Mouse (Mus musculus) hindbrain, embryonic 16.5 days (tissue): Measurements from ENCODE around the gene Srsf9. TPM values are rescaled to one million over a fixed set of nuclear protein-coding genes. Genes with fewer than 3 reads are reported as not detected.

Source experiments
- ATAC-seq: fragments of 200-750 bp; cut with Nextera tagmentation; 2 replicates; pipeline ENCODE4 v1.8.0; 2017; ENCODE audit warnings: moderate TSS enrichment, moderate library complexity
- H3K27ac ChIP-seq: fragments of 300-500 bp; sonication (generic); 2 replicates; pipeline ENCODE4 v1.5.1; 2014; ENCODE audit warnings: low read depth, mild to moderate bottlenecking, control low read depth, low read length, moderate library complexity
- H3K27me3 ChIP-seq: fragments of 300-500 bp; sonication (generic); replicated peaks from 2 replicates; pipeline ENCODE4 v1.6.1; 2014; ENCODE audit warnings: low read length; ENCODE audit not compliant: control insufficient read depth, insufficient read depth
- H3K36me3 ChIP-seq: fragments of 300-500 bp; sonication (generic); 2 replicates; pipeline ENCODE4 v1.6.1; 2014; ENCODE audit warnings: mild to moderate bottlenecking, low read length, moderate library complexity, mixed read lengths; ENCODE audit not compliant: control insufficient read depth, insufficient read depth
- H3K4me1 ChIP-seq: fragments of 300-500 bp; sonication (generic); 2 replicates; pipeline ENCODE4 v1.6.1; 2014; ENCODE audit warnings: low read depth, low read length; ENCODE audit not compliant: control insufficient read depth, insufficient read depth
- H3K4me2 ChIP-seq: fragments of 300-500 bp; sonication (generic); 2 replicates; pipeline ENCODE4 v1.6.1; 2014; ENCODE audit warnings: mild to moderate bottlenecking, low read length, control low read depth, moderate library complexity
- H3K4me3 ChIP-seq: fragments of 300-500 bp; sonication (generic); 2 replicates; pipeline ENCODE4 v1.5.1; 2014; ENCODE audit warnings: mild to moderate bottlenecking, low read length, control low read depth, moderate library complexity
- H3K9ac ChIP-seq: fragments of 300-500 bp; sonication (generic); 2 replicates; pipeline ENCODE4 v1.6.1; 2014; ENCODE audit warnings: low read depth, mild to moderate bottlenecking, control low read depth, low read length, moderate library complexity
- H3K9me3 ChIP-seq: fragments of 300-500 bp; sonication (generic); 2 replicates; pipeline ENCODE4 v1.6.1; 2014; ENCODE audit warnings: mild to moderate bottlenecking, low read length, moderate library complexity; ENCODE audit not compliant: control insufficient read depth
- WGBS: fragments of 180-500 bp; shearing (Covaris S2); extraction: QIAGEN DNeasy Blood & Tissue Kit; methylation state at CpG from one replicate; pipeline ENCODE4 v1.1.7; 2014; 5-methylcytosine and 5-hydroxymethylcytosine counted together
- polyA plus RNA-seq: library from polyadenylated mRNA; unstranded; fragments of >200 nt; fragmentation: Nextera tagmentation; extraction: Ambion mirVana; gene quantifications from 2 replicates; pipeline ENCODE4 v1.2.1, GENCODE M21; 2015

Gene Srsf9
- polyA plus RNA-seq, 1 experiment from 2014 or later = 105 TPM

GRCm38 (mm10) chr5:115341314-115342165 lies 14.6 kb downstream of the Srsf9 start:
- H3K4me3 ChIP-seq = peak overlapping the region; percentile 70
- no peaks in the 10 kb centered on the region for H3K27me3 ChIP-seq
- peak overlapping the region; percentile 76 for H3K9ac ChIP-seq
- peak; percentile 67 for ATAC-seq
- H3K36me3 ChIP-seq = peaks cover 28% of the 10 kb centered on the region
- H3K4me1 ChIP-seq = peaks cover 19% of the 10 kb centered on the region
- H3K9me3 ChIP-seq = no peaks in the 10 kb centered on the region
- H3K4me2 ChIP-seq = peak overlapping the region; percentile 60
- H3K27ac ChIP-seq = peak overlapping the region; percentile 87
- WGBS = 12% methylated on average over 35 of the region's 36 CpGs

GRCm38 (mm10) chr5:115347564-115347963 lies 20.6 kb downstream of the Srsf9 start:
- peaks cover 18% of the 10 kb centered on the region for H3K4me1 ChIP-seq
- no peak overlapping the region for H3K27ac ChIP-seq
- H3K4me2 ChIP-seq = peak overlapping the region; percentile 78
- H3K9me3 ChIP-seq = no peaks in the 10 kb centered on the region
- peak overlapping the region; percentile 80 for H3K4me3 ChIP-seq
- H3K36me3 ChIP-seq = peaks cover 27% of the 10 kb centered on the region
- H3K9ac ChIP-seq = peak overlapping the region; percentile 23
- 6% methylated on average over 5 of the region's 5 CpGs for WGBS
- ATAC-seq = 0 out of 2 replicates have a peak, but pooled peaks have one; percentile 25
- no peaks in the 10 kb centered on the region for H3K27me3 ChIP-seq

GRCm38 (mm10) chr5:115348546-115349224 lies 21.7 kb downstream of the Srsf9 start, which contains the start of gene Cox6a1:
Cox6a1 (minus strand) TSS chr5:115348981.
- peak; percentile 95 for ATAC-seq
- under 1% methylated on average over 72 of the region's 74 CpGs for WGBS

GRCm38 (mm10) chr5:115349225-115349555 lies 22.2 kb downstream of the Srsf9 start:
- peak; percentile 57 for ATAC-seq
- Histone ChIP-seq H3K27me3 (no peaks in the 10 kb centered on the region), H3K27ac (peak overlapping the region; percentile 87), H3K9ac (peak overlapping the region; percentile 93), H3K4me1 (peaks cover 17% of the 10 kb centered on the region), H3K36me3 (peaks cover 13% of the 10 kb centered on the region), H3K4me3 (peak overlapping the region; percentile 80), H3K4me2 (peak overlapping the region; percentile 77), H3K9me3 (no peaks in the 10 kb centered on the region)
- WGBS = under 1% methylated on average over 18 of the region's 18 CpGs

More at GRCm38 (mm10) chr5:115348546-115349224, 21.7 kb downstream of the Srsf9 start, which contains the start of gene Cox6a1:
- Histone ChIP-seq H3K4me2 (peak within 1 kb of the TSS; percentile 78), H3K9me3 (no peaks in the 10 kb centered on the region), H3K4me1 (peaks cover 17% of the 10 kb centered on the region), H3K9ac (peak within 1 kb of the TSS; percentile 93), H3K4me3 (peak within 1 kb of the TSS; percentile 80), H3K36me3 (peaks cover 16% of the 10 kb centered on the region), H3K27me3 (no peaks in the 10 kb centered on the region), H3K27ac (peak within 1 kb of the TSS; percentile 87)

- Histone ChIP-seq H3K4me1 (peaks cover 17% of the 10 kb centered on the region), H3K9me3 (no peaks in the 10 kb centered on the region), H3K4me3 (no peak overlapping the region), H3K4me2 (no peak overlapping the region), H3K27me3 (no peaks in the 10 kb centered on the region), H3K36me3 (peaks cover under 1% of the 10 kb centered on the region; the same call in 1 of the 2 replicates), H3K9ac (no peak overlapping the region), H3K27ac (no peak overlapping the region)
- WGBS = 81% methylated on average over 5 of the region's 5 CpGs
- no peak for ATAC-seq
Observed at GRCm38 (mm10) chr5:115351348-115351747, 24.4 kb downstream of the Srsf9 start.

- H3K36me3 ChIP-seq = no peaks in the 10 kb centered on the region
- no peak overlapping the region for H3K4me2 ChIP-seq
- no peak overlapping the region for H3K27ac ChIP-seq
- no peaks in the 10 kb centered on the region for H3K27me3 ChIP-seq
- H3K4me3 ChIP-seq = no peak overlapping the region
- H3K9ac ChIP-seq = no peak overlapping the region
- no peaks in the 10 kb centered on the region for H3K4me1 ChIP-seq
- no peak for ATAC-seq
- 59% methylated on average over 13 of the region's 13 CpGs for WGBS
- H3K9me3 ChIP-seq = no peaks in the 10 kb centered on the region
Observed at GRCm38 (mm10) chr5:115355070-115355469, 28.1 kb downstream of the Srsf9 start.

GRCm38 (mm10) chr5:115358872-115359271 lies 31.9 kb downstream of the Srsf9 start:
- Histone ChIP-seq H3K4me1 (no peaks in the 10 kb centered on the region; the same call in 1 of the 2 replicates), H3K27ac (no peak overlapping the region), H3K27me3 (no peaks in the 10 kb centered on the region), H3K4me3 (no peak overlapping the region), H3K9ac (no peak overlapping the region), H3K4me2 (no peak overlapping the region), H3K9me3 (no peaks in the 10 kb centered on the region), H3K36me3 (no peaks in the 10 kb centered on the region)
- peak; percentile 70; the same call in 1 of the 2 replicates for ATAC-seq
- WGBS = 6% methylated on average over 12 of the region's 12 CpGs

- ATAC-seq = no peak
- Histone ChIP-seq H3K4me2 (no peak overlapping the region), H3K4me1 (no peaks in the 10 kb centered on the region; the same call in 1 of the 2 replicates), H3K36me3 (no peaks in the 10 kb centered on the region), H3K9ac (no peak overlapping the region), H3K4me3 (no peak overlapping the region), H3K27ac (no peak overlapping the region), H3K9me3 (no peaks in the 10 kb centered on the region), H3K27me3 (no peaks in the 10 kb centered on the region)
- WGBS = 87% methylated on average over 8 of the region's 8 CpGs
Observed at GRCm38 (mm10) chr5:115359438-115359837, 32.5 kb downstream of the Srsf9 start.

GRCm38 (mm10) chr5:115359851-115360372 lies 32.9 kb downstream of the Srsf9 start:
- no peak overlapping the region for H3K27ac ChIP-seq
- H3K4me3 ChIP-seq = no peak overlapping the region
- 67% methylated on average over 5 of the region's 5 CpGs for WGBS
- ATAC-seq = no peak
- no peak overlapping the region for H3K4me2 ChIP-seq
- H3K4me1 ChIP-seq = no peaks in the 10 kb centered on the region; the same call in 1 of the 2 replicates
- H3K36me3 ChIP-seq = no peaks in the 10 kb centered on the region
- no peak overlapping the region; the same call in 1 of the 2 replicates for H3K9ac ChIP-seq
- no peaks in the 10 kb centered on the region for H3K27me3 ChIP-seq
- H3K9me3 ChIP-seq = no peaks in the 10 kb centered on the region
